Mouse (Mus musculus) gastrocnemius, adult 2 months (tissue): ENCODE measurements around the gene Pik3ca. TPM values are rescaled to one million over a fixed set of nuclear protein-coding genes. Genes with fewer than 3 reads are reported as not detected.

ENCODE experiments used
- DNase-seq: peaks from one replicate; pipeline ENCODE4 v3.0.0; 2022
- H3K27ac ChIP-seq: fragments of 200-600 bp; 2 replicates; pipeline ENCODE4 v1.8.1; 2022; ENCODE audit warnings: mild to moderate bottlenecking
- H3K4me3 ChIP-seq: fragments of 200-600 bp; 2 replicates; pipeline ENCODE4 v1.8.1; 2022; ENCODE audit warnings: mild to moderate bottlenecking, moderate library complexity
- CTCF ChIP-seq: fragments of 200-600 bp; IDR thresholded peaks from 2 replicates; pipeline ENCODE4 v1.8.1; 2022; ENCODE audit warnings: antibody characterized with exemption, mild to moderate bottlenecking, moderate library complexity
- intact Hi-C: fragments of 180-260 bp; cut with DNase I; formaldehyde crosslinking; loops from one replicate; pipeline ENCODE4 v1.15.1; 2025
- total RNA-seq, 2 experiments: library from RNA; stranded (reverse); gene quantifications; 2 replicates each; pipeline ENCODE4 v1.2.3; 2021

The Pik3ca gene
- total RNA-seq, 2 experiments from 2014 or later: 40.1 to 63.3 TPM

- intact Hi-C loops: no loop called here
- Histone ChIP-seq H3K4me3 (no peak overlapping the region), H3K27ac (no peak overlapping the region)
- no peak for DNase-seq
- no peak for TF ChIP-seq CTCF
Observed at GRCm38 (mm10) chr3:32430394-32430793, 32.9 kb downstream of the Pik3ca start.

DNA sequence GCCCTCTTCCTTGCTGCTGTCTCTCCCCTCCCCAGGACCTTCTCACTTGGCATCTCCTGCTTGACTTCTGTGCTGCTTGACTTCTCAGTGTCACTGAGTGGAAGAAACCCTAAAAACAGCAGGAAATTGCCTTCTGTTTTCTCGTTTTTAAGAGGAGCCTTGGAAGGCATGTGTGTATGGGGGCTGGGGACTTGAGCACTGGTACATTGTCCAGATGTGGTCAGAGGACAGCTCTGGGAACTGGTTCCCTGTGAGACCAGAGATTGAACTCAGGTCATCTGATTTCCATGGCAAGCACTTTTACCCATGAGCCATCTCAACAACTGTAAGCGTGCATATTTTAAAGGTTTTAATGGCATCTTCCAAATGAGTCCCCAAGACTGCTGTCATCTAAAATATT lies 36.5 kb downstream of the Pik3ca start:
- Histone ChIP-seq H3K27ac (peak overlapping the region; percentile 69), H3K4me3 (no peak overlapping the region)
- no peak for TF ChIP-seq CTCF
- peak; percentile 21 for DNase-seq
- intact Hi-C loops: no loop called here

GRCm38 (mm10) chr3:32436101-32436500 lies 38.6 kb downstream of the Pik3ca start:
- DNase-seq: no peak
- intact Hi-C loops: no loop called here
- Histone ChIP-seq H3K27ac (no peak overlapping the region), H3K4me3 (no peak overlapping the region)
- TF ChIP-seq CTCF: no peak

DNA sequence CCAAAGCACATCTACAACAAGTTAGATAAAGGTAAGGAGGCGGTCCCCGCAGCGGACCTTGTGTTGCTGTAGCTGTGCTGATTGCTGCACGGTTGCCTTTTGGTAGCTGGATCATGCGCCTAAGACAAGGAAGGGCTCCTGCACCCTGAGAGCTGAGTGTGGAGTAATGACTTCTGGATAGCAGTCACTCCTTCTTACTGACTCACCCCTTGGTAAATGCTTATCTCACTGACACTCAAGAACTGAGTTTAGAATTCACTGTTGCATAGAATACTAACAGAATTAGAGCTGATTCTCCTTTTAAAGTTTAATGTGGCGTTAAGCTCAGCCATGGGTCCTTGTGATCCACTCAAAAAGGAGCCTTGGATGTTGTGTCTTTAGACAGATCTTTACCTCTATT lies 39.8 kb downstream of the Pik3ca start:
- TF ChIP-seq CTCF: no peak
- H3K4me3 ChIP-seq: no peak overlapping the region
- intact Hi-C loops: no loop called here

DNA sequence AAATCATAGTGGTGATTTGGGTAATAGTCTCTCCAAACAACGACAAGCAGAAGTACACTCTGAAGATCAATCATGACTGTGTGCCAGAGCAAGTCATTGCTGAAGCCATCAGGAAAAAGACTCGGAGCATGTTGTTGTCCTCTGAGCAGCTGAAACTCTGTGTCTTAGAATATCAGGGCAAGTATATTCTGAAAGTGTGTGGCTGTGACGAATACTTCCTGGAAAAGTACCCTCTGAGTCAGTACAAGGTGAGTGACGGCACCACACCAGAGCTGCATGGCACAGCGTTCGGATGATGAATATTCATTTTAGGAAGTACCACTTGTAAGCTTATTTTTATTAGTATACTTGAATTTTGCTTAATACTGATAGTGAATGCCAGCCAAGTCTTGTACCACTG lies 40.3 kb downstream of the Pik3ca start:
- no peak for TF ChIP-seq CTCF
- intact Hi-C loops: no loop called here

More for the DNA sequence above, 39.8 kb downstream of the Pik3ca start:
- DNase-seq: no peak
- no peak overlapping the region for H3K27ac ChIP-seq

GRCm38 (mm10) chr3:32438716-32439115 lies 41.2 kb downstream of the Pik3ca start:
- H3K27ac ChIP-seq: no peak overlapping the region
- no peak for DNase-seq
- TF ChIP-seq CTCF: no peak
- intact Hi-C loops: no loop called here
- H3K4me3 ChIP-seq: no peak overlapping the region

More for the DNA sequence above, 40.3 kb downstream of the Pik3ca start:
- Histone ChIP-seq H3K27ac (no peak overlapping the region), H3K4me3 (no peak overlapping the region)
- DNase-seq: no peak

- DNase-seq: no peak
- intact Hi-C loops: no loop called here
- TF ChIP-seq CTCF: peak; percentile 30; the same call in 1 of the 2 replicates
- Histone ChIP-seq H3K4me3 (no peak overlapping the region), H3K27ac (no peak overlapping the region)
Observed at GRCm38 (mm10) chr3:32441710-32442109, 44.2 kb downstream of the Pik3ca start.

DNA sequence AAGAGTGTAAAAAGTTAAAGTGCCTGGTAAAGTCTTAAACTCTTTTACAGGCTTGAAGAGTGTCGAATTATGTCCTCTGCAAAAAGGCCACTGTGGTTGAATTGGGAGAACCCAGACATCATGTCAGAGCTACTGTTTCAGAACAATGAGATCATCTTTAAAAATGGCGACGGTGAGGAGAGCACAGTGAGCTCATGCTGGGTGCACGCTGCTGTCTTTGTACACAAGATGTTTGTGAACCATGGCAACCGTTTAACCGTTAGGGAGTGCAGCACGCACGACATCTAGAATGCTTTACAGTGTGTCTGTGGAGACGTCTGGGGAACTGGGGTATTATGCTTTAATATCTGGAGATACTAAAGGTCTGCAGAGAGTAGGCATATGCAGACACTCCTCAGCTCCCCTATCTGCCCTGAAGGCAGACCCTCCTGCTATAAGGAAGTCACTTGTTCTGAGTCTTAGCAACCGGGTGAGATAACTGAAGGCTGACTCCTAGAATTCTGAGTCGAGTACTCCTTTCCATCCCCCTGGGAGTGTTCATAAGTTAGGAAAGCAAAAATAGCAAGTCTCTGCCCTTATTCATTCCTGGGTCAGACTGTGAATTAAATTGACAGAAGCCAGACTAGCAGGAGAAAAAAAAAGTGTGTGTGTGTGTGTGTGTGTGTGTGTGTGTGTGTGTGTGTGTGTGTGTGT lies 57.0 kb downstream of the Pik3ca start:
- intact Hi-C loops: loop anchor here (2.0 kb wide), 1 partner anchor 56 kb away; the partner anchor contains the start of gene Zfp639
- TF ChIP-seq CTCF: no peak
- DNase-seq: peak; percentile 25
- Histone ChIP-seq H3K4me3 (no peak overlapping the region), H3K27ac (peak overlapping the region; percentile 63)

DNA sequence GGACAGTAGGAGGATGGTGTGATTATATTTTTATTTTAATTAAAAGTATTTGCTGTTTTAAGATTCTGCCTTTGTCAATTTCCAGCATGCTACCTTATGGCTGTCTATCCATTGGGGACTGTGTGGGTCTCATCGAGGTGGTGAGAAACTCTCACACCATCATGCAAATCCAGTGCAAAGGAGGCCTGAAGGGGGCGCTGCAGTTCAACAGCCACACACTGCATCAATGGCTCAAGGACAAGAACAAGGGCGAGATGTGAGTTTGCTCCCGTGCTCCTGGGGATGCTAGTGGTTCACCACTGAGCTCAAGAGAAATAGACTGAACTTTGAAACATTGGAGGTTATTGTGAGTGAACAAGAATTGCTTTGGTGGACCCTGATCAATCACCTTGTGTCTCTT lies 62.3 kb downstream of the Pik3ca start:
- peak; percentile 45 for DNase-seq
- no peak overlapping the region for H3K4me3 ChIP-seq
- TF ChIP-seq CTCF: peak; percentile 57
- H3K27ac ChIP-seq: no peak overlapping the region
- intact Hi-C loops: no loop called here

- TF ChIP-seq CTCF: no peak
- H3K27ac ChIP-seq: no peak overlapping the region
- DNase-seq: no peak
- H3K4me3 ChIP-seq: no peak overlapping the region
- intact Hi-C loops: loop anchor here (5.0 kb wide), 1 partner anchor 40 kb away; no protein-coding TSS in a partner anchor
Observed at GRCm38 (mm10) chr3:32467321-32467720, 69.8 kb downstream of the Pik3ca start.

GRCm38 (mm10) chr3:32468411-32468810 lies 70.9 kb downstream of the Pik3ca start:
- DNase-seq: no peak
- TF ChIP-seq CTCF: no peak
- Histone ChIP-seq H3K27ac (no peak overlapping the region), H3K4me3 (no peak overlapping the region)
- intact Hi-C loops: loop anchor here (5.0 kb wide), 1 partner anchor 39 kb away; no protein-coding TSS in a partner anchor

DNA sequence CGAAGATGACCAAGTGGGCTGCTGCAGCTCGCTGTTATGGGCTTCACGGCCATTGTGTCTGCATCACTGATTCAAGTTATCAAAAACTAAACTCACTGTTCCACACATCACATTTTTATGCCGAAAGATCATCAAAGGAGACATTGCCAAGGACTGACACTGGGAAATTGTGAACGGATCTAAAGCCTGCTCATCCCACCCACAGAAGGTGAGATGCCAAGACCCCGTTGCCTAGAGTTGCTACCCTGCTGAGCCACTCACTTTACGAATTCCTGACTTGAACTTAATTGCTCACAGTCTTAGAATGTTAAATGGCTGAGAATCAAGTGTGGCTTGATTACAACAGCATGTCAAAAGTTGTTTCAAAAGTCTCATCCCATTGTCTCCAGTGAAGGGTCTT lies 73.0 kb downstream of the Pik3ca start:
- H3K27ac ChIP-seq: no peak overlapping the region
- H3K4me3 ChIP-seq: no peak overlapping the region
- DNase-seq: no peak
- no peak for TF ChIP-seq CTCF
- intact Hi-C loops: no loop called here

DNA sequence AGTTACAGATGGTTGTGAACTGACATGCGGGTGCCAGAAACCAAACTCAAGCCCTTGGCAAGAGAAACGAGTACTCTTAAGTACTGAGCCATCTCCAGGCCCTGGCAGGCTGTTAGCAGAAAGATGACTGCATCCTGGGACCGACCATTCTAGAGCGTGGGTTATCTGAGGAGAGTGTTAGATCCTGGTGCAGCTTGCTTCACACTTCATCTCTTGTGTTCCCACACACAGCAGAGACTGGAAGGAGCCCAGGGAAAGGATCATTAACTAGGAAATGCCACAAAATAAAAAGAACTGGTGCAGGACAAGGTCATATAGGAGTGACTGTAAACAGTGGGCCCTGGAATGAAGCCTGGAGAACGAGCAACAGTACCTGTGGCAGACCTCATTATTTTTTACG lies 73.6 kb downstream of the Pik3ca start:
- no peak for TF ChIP-seq CTCF
- peak overlapping the region; percentile 6; the same call in 1 of the 2 replicates for H3K27ac ChIP-seq
- intact Hi-C loops: no loop called here
- DNase-seq: peak; percentile 55
- no peak overlapping the region for H3K4me3 ChIP-seq
